Mouse (Mus musculus): ENCODE measurements around the gene Ajm1.

The Ajm1 gene

GRCm38 (mm10) chr2:25581294-25581864 is at the start of gene Ajm1:
Ajm1 (minus strand) TSS chr2:25581757.
- DNase-seq: peak; percentile 85 to 87

GRCm38 (mm10) chr2:25628738-25629137 is 47.2 kb upstream of the Ajm1 start:
- no peak for DNase-seq

GRCm38 (mm10) chr2:25627811-25628210 is 46.3 kb upstream of the Ajm1 start, which contains the start of gene Fcna:
Fcna (minus strand) TSS chr2:25628030.
- DNase-seq: no peak

GRCm38 (mm10) chr2:25625986-25626385 is 44.4 kb upstream of the Ajm1 start:
- DNase-seq: no peak

- peak; percentile 94 to 98 for DNase-seq
Observed at GRCm38 (mm10) chr2:25621229-25622200, 40.0 kb upstream of the Ajm1 start, which contains the start of gene Tmem141. Tmem141 (minus strand) TSS chr2:25622005.

GRCm38 (mm10) chr2:25620852-25621228 is 39.3 kb upstream of the Ajm1 start:
- DNase-seq: no peak

GRCm38 (mm10) chr2:25620386-25620785 is 38.8 kb upstream of the Ajm1 start:
- no peak for DNase-seq

GRCm38 (mm10) chr2:25617578-25617977 is 36.0 kb upstream of the Ajm1 start, which contains the start of gene Ccdc183:
Ccdc183 (minus strand) TSS chr2:25617678.
- no peak for DNase-seq

- DNase-seq: peak; percentile 25 to 42
Observed at GRCm38 (mm10) chr2:25616398-25616797, 34.8 kb upstream of the Ajm1 start.

GRCm38 (mm10) chr2:25608671-25609070 is 27.1 kb upstream of the Ajm1 start:
- no peak for DNase-seq

GRCm38 (mm10) chr2:25607761-25608622 is 26.4 kb upstream of the Ajm1 start, which contains the start of gene Rabl6:
Rabl6 (minus strand) TSS chr2:25608521.
- DNase-seq: peak; percentile 95 to 96

- peak; percentile 52 to 54 for DNase-seq
Observed at GRCm38 (mm10) chr2:25602526-25602925, 21.0 kb upstream of the Ajm1 start.

- no peak for DNase-seq
Observed at GRCm38 (mm10) chr2:25600037-25600436, 18.5 kb upstream of the Ajm1 start.

GRCm38 (mm10) chr2:25598749-25599148 is 17.2 kb upstream of the Ajm1 start:
- no peak for DNase-seq

GRCm38 (mm10) chr2:25596765-25597510 is 15.4 kb upstream of the Ajm1 start:
- DNase-seq: no peak

- peak; percentile 50 to 72 for DNase-seq
Observed at GRCm38 (mm10) chr2:25591863-25592262, 10.3 kb upstream of the Ajm1 start.

GRCm38 (mm10) chr2:25588227-25588907 is 6.8 kb upstream of the Ajm1 start:
- DNase-seq: no peak

- DNase-seq: peak in 1 of 2 experiments; percentile 21
Observed at GRCm38 (mm10) chr2:25587290-25587689, 5.7 kb upstream of the Ajm1 start.

GRCm38 (mm10) chr2:25585601-25586000 is 4.0 kb upstream of the Ajm1 start:
- DNase-seq: peak; percentile 30 to 48

GRCm38 (mm10) chr2:25584856-25585255 is 3.3 kb upstream of the Ajm1 start:
- peak; percentile 36 to 41 for DNase-seq

GRCm38 (mm10) chr2:25584152-25584551 is 2.6 kb upstream of the Ajm1 start:
- peak; percentile 60 to 74 for DNase-seq

Measured in cerebellum, postnatal 25 days (tissue).